Mouse (Mus musculus): ENCODE data around the gene Doxl2. TPM values are rescaled to one million over a fixed set of nuclear protein-coding genes. Genes with fewer than 3 reads are reported as not detected.
A peak's percentile ranks its signal among the peaks of the same experiment; 100 is the strongest.

The Doxl2 gene
- total RNA-seq, 2 experiments from 2014 or later = not detected

DNA sequence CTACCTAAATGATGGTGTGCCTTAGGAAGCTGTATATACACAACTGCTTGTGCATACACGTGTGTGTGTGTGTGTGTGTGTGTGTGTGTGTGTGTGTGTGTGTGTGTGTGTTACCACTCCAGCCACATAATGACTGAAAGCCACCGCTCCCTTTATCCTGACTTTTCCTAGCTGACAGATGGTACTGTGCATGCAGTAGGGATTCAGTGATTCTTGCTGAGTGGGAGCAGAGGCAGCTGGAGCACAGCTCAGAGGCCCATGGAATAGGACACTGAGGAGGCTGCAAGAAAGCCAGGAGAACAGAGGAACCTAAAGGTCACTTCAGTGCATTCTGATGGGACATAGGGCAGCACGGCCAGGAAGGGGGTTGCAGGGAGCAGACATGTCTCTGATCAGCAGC, 7.5 kb downstream of the Doxl2 start:
- no peak for DNase-seq
- no peak for TF ChIP-seq CTCF (IDR thresholded peaks at IDR 0.05)
- intact Hi-C loops (cut with DNase I) = no loop called here
- Histone ChIP-seq H3K4me3 (no peak overlapping the region), H3K27ac (no peak overlapping the region)

DNA sequence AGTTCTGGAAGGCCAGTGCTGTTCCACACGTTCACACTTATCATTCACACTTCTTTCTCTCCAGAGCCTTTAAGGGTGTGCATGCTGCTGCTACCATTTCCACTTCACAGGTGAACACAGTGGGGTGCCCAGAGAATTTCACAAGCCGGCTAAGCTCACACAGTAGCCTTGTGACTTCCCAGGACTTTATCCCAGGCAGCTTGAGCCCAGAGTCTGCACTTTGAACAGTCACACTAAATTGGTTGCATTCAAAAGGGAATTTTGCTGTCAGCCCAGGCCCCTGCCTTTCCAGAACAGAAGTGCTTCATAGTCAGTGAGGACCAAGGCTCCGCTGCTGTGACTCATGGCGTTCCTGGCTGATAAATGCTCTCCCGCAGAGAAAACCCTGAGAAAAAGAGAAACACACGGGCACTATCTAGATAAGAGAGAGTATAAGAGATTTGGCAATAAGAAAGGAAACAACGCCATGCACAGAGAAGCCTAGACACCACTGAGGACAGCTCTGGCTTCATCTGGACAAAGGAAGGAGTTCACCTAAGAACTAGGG, 11.8 kb downstream of the Doxl2 start, which contains the start of gene Svs1:
TSS of gene Svs1 (plus strand) at position 418 of the 547 bp plus-strand sequence.
- intact Hi-C loops (cut with DNase I) = no loop called here
- no peak within 1 kb of the TSS for H3K27ac ChIP-seq
- no peak within 1 kb of the TSS for H3K4me3 ChIP-seq
- TF ChIP-seq CTCF (IDR thresholded peaks at IDR 0.05) = no peak
- no peak for DNase-seq

DNA sequence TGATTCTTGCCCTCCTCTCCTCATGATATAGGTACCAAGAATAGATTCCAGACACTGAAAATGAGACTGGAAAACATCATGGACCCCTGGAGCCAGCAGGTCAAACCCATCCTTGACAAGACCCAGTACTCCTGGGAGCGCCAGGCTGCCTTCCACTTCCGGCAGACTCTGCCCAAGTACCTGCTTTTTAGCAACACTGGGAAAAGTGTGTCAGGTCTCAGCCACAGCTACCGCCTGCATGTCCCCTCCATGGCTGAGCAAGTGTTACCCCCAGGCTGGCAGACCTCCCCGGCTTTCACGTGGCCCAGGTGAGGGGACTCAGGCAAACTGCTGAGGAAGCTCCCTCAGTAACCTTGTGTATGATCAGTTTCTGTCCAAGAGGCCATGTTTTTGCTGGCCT, 15.2 kb downstream of the Doxl2 start:
- Histone ChIP-seq H3K27ac (no peak overlapping the region), H3K4me3 (no peak overlapping the region)
- no peak for DNase-seq
- TF ChIP-seq CTCF (IDR thresholded peaks at IDR 0.05) = no peak
- intact Hi-C loops (cut with DNase I) = no loop called here

DNA sequence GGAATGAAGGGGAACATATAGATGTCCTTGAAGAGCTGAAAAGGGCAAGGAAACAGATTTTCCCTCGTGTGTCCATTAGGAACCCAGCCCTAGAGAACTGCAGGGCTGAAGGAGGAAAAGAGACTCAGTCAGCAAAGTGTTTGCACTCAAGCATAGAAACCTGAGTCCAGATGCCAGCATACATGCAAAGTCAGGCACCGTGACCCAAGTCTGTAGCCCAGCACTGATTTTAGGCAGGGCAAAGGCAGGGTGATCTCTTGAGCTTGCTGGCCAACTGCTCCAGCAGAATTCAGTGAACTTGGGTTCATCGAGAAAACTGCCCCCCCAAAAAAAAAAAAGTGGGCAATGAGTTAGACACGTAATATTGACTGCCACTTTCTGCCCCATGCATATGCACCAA, 17.2 kb downstream of the Doxl2 start:
- TF ChIP-seq CTCF (IDR thresholded peaks at IDR 0.05) = no peak
- intact Hi-C loops (cut with DNase I) = no loop called here
- H3K4me3 ChIP-seq = no peak overlapping the region
- DNase-seq = no peak
- H3K27ac ChIP-seq = no peak overlapping the region

DNA sequence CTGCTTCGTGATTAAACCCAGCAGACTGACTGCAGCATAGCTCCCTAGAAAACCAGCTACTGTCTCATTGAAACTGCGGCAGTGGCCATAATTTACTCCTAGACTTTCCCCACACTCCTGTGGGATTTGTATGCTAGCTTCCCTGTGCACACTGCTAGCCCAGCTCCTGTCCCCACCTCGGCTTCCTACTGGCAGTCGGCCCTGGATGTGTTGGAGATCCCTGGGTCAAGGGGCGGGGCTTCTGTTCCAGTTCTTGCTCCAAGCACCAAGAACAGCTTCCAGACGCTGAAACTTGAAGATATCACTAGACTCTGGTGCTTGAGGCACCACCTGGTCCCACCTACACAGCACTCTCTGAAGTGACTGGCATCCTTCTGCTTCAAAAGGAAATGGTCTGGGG, 23.4 kb downstream of the Doxl2 start:
- intact Hi-C loops (cut with DNase I) = no loop called here
- no peak overlapping the region for H3K4me3 ChIP-seq
- DNase-seq = no peak
- H3K27ac ChIP-seq = no peak overlapping the region
- no peak for TF ChIP-seq CTCF (IDR thresholded peaks at IDR 0.05)

DNA sequence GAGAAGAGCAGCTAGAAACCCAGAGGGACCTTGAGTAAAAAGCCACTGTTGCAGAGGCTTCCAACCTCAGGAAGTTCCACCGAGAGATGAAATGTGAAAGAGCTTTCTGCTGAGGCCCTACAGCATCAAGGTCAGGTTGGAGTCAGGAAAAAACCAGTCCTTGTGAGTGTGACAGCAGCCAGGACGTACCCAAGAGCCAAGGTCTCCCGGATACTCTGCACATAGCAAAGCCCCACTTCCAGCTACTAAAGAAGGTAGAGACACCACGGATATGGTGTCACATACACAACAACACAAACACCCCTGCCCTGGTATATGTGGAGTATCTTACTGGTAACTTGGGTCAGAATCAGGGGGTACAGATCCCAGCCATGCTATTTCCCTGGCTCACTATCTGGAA, 24.0 kb downstream of the Doxl2 start:
- Histone ChIP-seq H3K4me3 (no peak overlapping the region), H3K27ac (no peak overlapping the region)
- DNase-seq = no peak
- no peak for TF ChIP-seq CTCF (IDR thresholded peaks at IDR 0.05)
- intact Hi-C loops (cut with DNase I) = no loop called here

DNA sequence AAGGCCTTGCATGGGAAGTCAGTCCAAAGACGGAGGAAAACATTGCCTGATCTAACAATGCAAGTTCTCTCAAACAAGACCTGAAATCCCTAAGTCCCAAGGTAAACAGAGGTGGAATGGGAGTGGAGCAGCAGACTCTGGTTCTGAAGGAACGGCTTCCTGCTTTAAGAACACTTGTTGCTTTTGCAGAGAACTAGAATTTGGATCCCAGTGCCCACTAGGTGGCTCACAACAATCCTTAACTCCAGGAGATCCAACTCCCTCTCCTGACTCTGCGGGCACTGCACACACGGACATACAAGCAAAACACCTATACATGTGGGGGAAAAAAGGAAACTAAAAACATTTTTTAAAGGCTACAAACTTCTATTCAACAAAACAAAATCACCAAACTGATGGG, 28.6 kb downstream of the Doxl2 start:
- H3K4me3 ChIP-seq = no peak overlapping the region
- intact Hi-C loops (cut with DNase I) = no loop called here
- peak; percentile 15; the same call in 1 of the 2 replicates for TF ChIP-seq CTCF (IDR thresholded peaks at IDR 0.05)
- DNase-seq = no peak
- no peak overlapping the region for H3K27ac ChIP-seq

DNA sequence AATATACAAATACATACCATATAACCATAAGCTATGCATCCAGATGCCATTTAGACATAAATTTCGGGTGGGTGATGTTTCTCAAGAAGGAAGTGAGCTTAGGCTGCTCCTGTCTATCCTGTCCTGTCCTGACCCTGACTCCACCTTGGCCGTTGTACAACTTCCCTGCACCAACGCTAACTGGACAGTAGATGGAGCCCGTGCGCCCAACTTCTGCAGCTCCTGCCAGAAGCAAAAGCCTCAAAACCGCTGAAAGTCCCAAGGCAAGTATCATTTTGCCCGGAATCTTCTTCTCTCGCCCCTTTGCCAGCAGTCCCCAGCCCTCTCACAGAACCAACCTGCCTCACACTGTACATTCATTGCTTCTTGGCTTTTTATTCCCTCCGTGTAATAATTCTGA, 33.2 kb downstream of the Doxl2 start:
- DNase-seq = peak; percentile 67
- H3K4me3 ChIP-seq = peak overlapping the region; percentile 63
- intact Hi-C loops (cut with DNase I) = no loop called here
- H3K27ac ChIP-seq = no peak overlapping the region
- TF ChIP-seq CTCF (IDR thresholded peaks at IDR 0.05) = peak; percentile 79

DNA sequence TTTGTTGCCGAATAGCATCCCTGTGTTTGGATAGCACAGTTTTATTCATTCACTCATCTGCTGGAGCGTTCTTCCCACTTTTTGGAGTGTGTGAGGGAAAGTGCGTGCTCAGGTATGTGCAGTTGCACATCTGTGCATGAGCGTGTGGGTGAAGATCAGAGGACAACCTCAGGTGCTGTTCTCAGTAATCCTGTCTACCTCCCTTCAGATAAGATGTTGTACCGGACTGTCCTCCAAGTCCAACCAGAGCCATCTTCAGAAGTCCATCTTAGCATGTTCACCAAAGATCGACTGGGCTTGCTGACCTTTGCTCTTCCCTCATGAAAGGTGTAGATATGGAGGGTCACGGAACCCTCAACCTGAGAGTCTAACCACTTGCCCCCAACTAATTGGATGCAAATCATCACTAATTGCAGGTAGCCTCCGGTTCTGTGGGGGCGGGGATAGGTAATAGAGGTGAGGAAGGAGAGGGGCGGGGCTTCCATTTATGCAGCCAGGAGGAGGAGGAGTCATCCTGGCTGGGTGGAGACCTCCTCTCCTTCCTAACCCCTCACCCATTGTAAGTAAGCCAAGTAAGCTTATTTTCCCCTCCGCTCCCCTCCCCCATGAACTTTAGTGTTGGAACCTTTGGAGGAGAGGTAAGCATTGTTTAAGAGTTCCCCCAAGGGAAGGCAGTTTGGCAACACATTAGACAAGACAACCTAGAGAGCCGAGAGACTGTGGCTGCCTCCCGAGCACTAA, 33.8 kb downstream of the Doxl2 start:
- Histone ChIP-seq H3K4me3 (peak overlapping the region; percentile 63), H3K27ac (no peak overlapping the region)
- no peak for DNase-seq
- no peak for TF ChIP-seq CTCF (IDR thresholded peaks at IDR 0.05)
- intact Hi-C loops (cut with DNase I) = no loop called here

DNA sequence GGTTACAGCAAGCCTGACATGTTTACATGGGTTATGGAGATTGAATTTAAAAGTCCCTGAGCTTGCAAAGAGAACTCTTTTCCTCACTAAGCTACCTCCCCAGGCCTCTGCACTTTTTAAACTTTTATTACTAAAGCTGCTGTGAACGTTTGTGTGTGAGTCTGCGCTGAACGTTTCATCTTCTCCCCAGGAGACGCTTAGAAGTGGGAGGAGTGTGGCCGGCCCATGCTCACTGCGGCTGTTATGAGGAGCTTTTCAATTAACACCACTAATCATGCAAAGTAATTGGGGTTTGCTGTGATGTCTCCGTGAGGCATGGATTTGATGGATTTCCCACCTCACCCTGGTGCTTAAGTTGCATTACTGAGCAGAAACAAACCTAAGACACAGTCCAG, 34.4 kb downstream of the Doxl2 start:
- no peak for TF ChIP-seq CTCF (IDR thresholded peaks at IDR 0.05)
- Histone ChIP-seq H3K27ac (no peak overlapping the region), H3K4me3 (no peak overlapping the region)
- no peak for DNase-seq
- intact Hi-C loops (cut with DNase I) = no loop called here

DNA sequence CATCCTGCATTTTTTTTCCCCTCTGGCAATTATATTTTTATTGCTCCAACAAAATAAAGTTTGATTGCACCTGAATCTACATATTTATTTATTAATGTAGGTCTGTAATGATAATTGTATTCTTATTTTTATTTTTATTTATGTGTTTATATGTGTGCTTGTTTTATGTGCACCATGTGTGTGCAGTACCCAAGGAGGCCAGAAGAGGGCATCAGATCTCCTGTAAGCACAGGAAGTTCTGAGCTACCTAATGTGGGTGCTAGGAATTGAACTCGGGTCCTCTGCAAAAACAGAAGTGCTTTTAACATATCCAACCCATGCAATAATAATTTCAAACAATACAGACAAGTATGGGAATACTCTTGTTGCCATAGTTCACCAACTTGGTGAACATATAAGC, 34.9 kb downstream of the Doxl2 start:
- Histone ChIP-seq H3K4me3 (no peak overlapping the region), H3K27ac (no peak overlapping the region)
- DNase-seq = no peak
- intact Hi-C loops (cut with DNase I) = no loop called here
- TF ChIP-seq CTCF (IDR thresholded peaks at IDR 0.05) = peak; percentile 13; the same call in 1 of the 2 replicates

DNA sequence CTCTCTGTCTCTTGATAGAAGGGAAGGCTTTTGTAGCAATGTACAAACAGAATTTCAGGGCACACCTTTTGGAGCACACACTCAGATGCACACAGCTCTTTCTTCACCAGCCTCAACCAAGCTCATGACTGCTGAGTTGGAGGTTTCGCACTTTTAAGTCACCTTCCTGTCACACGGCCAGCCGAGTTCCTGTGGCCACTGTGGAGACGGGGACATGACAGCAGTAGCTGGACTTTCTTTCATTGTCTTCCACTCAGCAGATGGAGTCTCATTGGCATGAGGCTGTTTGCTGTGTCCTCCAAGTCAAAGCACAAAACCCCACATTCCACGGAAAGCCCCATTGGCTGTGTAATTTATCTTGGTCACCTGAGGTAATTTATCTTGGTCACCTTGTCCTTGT, 36.4 kb downstream of the Doxl2 start:
- intact Hi-C loops (cut with DNase I) = no loop called here
- H3K27ac ChIP-seq = no peak overlapping the region
- no peak for TF ChIP-seq CTCF (IDR thresholded peaks at IDR 0.05)
- H3K4me3 ChIP-seq = no peak overlapping the region
- no peak for DNase-seq

DNA sequence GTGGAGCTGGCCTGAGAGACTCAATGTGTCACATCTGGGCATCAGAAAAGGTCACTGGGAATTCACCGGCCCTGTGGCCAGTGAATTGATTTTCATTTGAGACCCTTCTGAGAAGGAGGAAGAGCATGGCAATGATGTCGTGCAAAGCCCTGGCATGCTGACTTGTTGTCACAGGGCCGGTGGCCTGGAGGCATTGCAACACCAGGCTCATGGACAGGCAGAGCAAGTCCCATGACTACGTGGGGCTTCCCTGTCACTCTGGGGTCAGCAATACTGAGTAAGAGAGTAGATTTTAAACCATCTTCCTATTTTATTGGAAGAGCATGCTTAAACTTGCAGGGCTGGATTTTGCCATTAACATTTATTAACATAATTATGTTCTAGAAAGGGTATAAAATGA, 38.3 kb downstream of the Doxl2 start:
- Histone ChIP-seq H3K27ac (no peak overlapping the region), H3K4me3 (no peak overlapping the region)
- TF ChIP-seq CTCF (IDR thresholded peaks at IDR 0.05) = no peak
- DNase-seq = no peak
- intact Hi-C loops (cut with DNase I) = no loop called here

DNA sequence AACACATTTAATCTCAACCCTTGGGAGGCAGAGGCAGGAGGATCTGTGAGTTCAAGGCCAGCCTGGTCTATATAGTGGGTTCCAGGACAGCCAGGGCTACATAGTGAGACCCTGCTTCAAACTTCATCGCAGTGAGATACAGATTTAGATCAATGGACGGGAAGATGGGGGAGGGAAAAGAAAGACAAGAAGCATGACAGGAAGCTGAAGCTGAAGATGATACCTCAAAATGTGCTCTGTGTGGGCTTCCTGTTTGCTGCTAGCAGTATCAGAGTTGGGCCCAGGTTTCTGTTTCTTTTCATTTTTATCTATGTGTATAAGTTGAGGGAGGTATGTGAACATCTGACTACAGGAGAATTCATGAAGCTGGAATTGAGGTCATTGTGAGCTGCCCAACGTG, 38.7 kb downstream of the Doxl2 start:
- DNase-seq = no peak
- no peak for TF ChIP-seq CTCF (IDR thresholded peaks at IDR 0.05)
- Histone ChIP-seq H3K27ac (no peak overlapping the region), H3K4me3 (no peak overlapping the region)
- intact Hi-C loops (cut with DNase I) = no loop called here
